Mouse (Mus musculus) bone marrow, adult 2 months (tissue): Measurements from ENCODE around the gene Nnmt.

Experiments
- CTCF ChIP-seq: fragments of 200-500 bp; IDR thresholded peaks from 2 replicates; pipeline ENCODE4 v1.5.1; 2011; ENCODE audit warnings: low read length, control low read depth; ENCODE audit not compliant: control insufficient read depth, insufficient read depth
- POLR2A ChIP-seq: fragments of 200-500 bp; IDR thresholded peaks from 2 replicates; pipeline ENCODE4 v1.6.1; 2011; ENCODE audit warnings: low read depth, mild to moderate bottlenecking, control low read depth, low read length, borderline replicate concordance; ENCODE audit not compliant: control insufficient read depth

DNA sequence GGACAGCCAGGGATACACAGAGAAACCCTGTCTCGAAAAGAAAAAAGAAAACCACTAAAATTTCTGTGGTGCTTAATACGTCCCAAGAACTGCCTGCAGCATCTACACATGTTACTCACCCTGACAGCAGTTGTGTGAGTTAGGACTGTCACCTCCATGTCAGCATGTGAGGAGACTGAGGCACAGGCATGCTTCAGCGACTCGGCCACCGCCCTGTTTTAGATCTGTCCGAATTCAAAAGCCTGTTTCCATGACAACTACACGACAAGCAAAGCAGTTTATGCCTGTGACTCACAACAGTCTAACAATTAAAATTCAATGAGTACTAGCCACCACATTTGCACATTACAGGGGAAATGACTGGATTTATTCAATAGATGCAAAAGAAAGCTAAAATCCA, 2.5 kb upstream of the Nnmt start:
- TF ChIP-seq POLR2A (no peak), CTCF (no peak)
